Mouse (Mus musculus): ENCODE measurements at regions not wholly inside any gene's neighbourhood (a gene's known extent, or its start where the extent isn't known, plus 50 kb on each side); places are given as distances from the start of the nearest gene placed in this dataset.

GRCm38 (mm10) chr14:105841888-105842287 is 54.7 kb downstream of the Spry2 start:
- DNase-seq (ENCODE audit: low read depth, low spot score): no peak

- DNase-seq (ENCODE audit: low read depth, low spot score): no peak
Observed at GRCm38 (mm10) chr14:105837533-105837932, 59.1 kb downstream of the Spry2 start.

- DNase-seq (ENCODE audit: low read depth, low spot score): no peak
Observed at GRCm38 (mm10) chr14:105830701-105831100, 65.9 kb downstream of the Spry2 start.

GRCm38 (mm10) chr14:105830301-105830700 is 66.3 kb downstream of the Spry2 start:
- DNase-seq (ENCODE audit: low read depth, low spot score): no peak

GRCm38 (mm10) chr14:105823129-105823528 is 73.5 kb downstream of the Spry2 start:
- DNase-seq (ENCODE audit: low read depth, low spot score): no peak

- no peak for DNase-seq (ENCODE audit: low read depth, low spot score)
Observed at GRCm38 (mm10) chr14:105822653-105823052, 74.0 kb downstream of the Spry2 start.

GRCm38 (mm10) chr14:105819534-105819933 is 77.1 kb downstream of the Spry2 start:
- DNase-seq (ENCODE audit: low read depth, low spot score): no peak

GRCm38 (mm10) chr14:105818841-105819240 is 77.8 kb downstream of the Spry2 start:
- no peak for DNase-seq (ENCODE audit: low read depth, low spot score)

- DNase-seq (ENCODE audit: low read depth, low spot score): no peak
Observed at GRCm38 (mm10) chr14:105817481-105817880, 79.1 kb downstream of the Spry2 start.

- no peak for DNase-seq (ENCODE audit: low read depth, low spot score)
Observed at GRCm38 (mm10) chr14:105815827-105816226, 80.8 kb downstream of the Spry2 start.

GRCm38 (mm10) chr14:105815281-105815680 is 81.3 kb downstream of the Spry2 start:
- no peak for DNase-seq (ENCODE audit: low read depth, low spot score)

GRCm38 (mm10) chr14:105813661-105814060 is 83.0 kb downstream of the Spry2 start:
- no peak for DNase-seq (ENCODE audit: low read depth, low spot score)

GRCm38 (mm10) chr14:105813097-105813496 is 83.5 kb downstream of the Spry2 start:
- no peak for DNase-seq (ENCODE audit: low read depth, low spot score)

GRCm38 (mm10) chr14:105805762-105806161 is 90.9 kb downstream of the Spry2 start:
- no peak for DNase-seq (ENCODE audit: low read depth, low spot score)

- no peak for DNase-seq (ENCODE audit: low read depth, low spot score)
Observed at GRCm38 (mm10) chr14:105805362-105805761, 91.3 kb downstream of the Spry2 start.

- DNase-seq (ENCODE audit: low read depth, low spot score): no peak
Observed at GRCm38 (mm10) chr14:105804761-105805160, 91.9 kb downstream of the Spry2 start.

GRCm38 (mm10) chr14:105803281-105803680 is 93.3 kb downstream of the Spry2 start:
- no peak for DNase-seq (ENCODE audit: low read depth, low spot score)

GRCm38 (mm10) chr14:105802529-105803280 is 93.9 kb downstream of the Spry2 start:
- DNase-seq (ENCODE audit: low read depth, low spot score): no peak

GRCm38 (mm10) chr14:105800142-105800925 is 96.3 kb downstream of the Spry2 start:
- no peak for DNase-seq (ENCODE audit: low read depth, low spot score)

- no peak for DNase-seq (ENCODE audit: low read depth, low spot score)
Observed at GRCm38 (mm10) chr14:105799401-105799861, 97.2 kb downstream of the Spry2 start.

- DNase-seq (ENCODE audit: low read depth, low spot score): no peak
Observed at GRCm38 (mm10) chr14:105793010-105793702, 103.5 kb downstream of the Spry2 start.

GRCm38 (mm10) chr14:105790441-105790840 is 106.2 kb downstream of the Spry2 start:
- no peak for DNase-seq (ENCODE audit: low read depth, low spot score)
